Mouse (Mus musculus) gastrocnemius, postnatal 36 days (tissue): ENCODE results near the gene Angptl8. TPM values are rescaled to one million over a fixed set of nuclear protein-coding genes. Genes with fewer than 3 reads are reported as not detected.
"Not testable (repeated sequence)": the region's sequence is repeated elsewhere in the genome, so short reads cannot be mapped to it uniquely, and the experiment has no call there.

Experiments used
- DNase-seq, 2 experiments: peaks; one replicate each; pipeline ENCODE4 v3.0.0; 2022
- intact Hi-C: fragments of 180-260 bp; cut with DNase I; formaldehyde crosslinking; loops from one replicate; pipeline ENCODE4 v1.15.1; 2025
- long read RNA-seq, 2 experiments: library from polyadenylated mRNA; stranded (forward); transcript quantifications; one replicate each; pipeline ENCODE4 v2.0.0; 2021
- total RNA-seq, 2 experiments: library from RNA; stranded (reverse); gene quantifications; 2 replicates each; pipeline ENCODE4 v1.2.3; 2021

Gene Angptl8
- total RNA-seq, result not detected
- long read RNA-seq, experiment 1, result 0 reads
- long read RNA-seq, experiment 2, result 0 reads

GRCm38 (mm10) chr9:21835258-21835912, at the start of gene Angptl8:
TSS of gene Angptl8 (plus strand) at chr9:21835510.
- intact Hi-C loops, result no loop called here
- DNase-seq, result no peak

- intact Hi-C loops, result not testable (repeated sequence)
These were observed 49.0 kb upstream of the Angptl8 start for GRCm38 (mm10) chr9:21786309-21786708.

GRCm38 (mm10) chr9:21786906-21787305, 48.4 kb upstream of the Angptl8 start:
- DNase-seq, result peak; percentile 60
- intact Hi-C loops, result no loop called here

More at GRCm38 (mm10) chr9:21786309-21786708, 49.0 kb upstream of the Angptl8 start:
- not testable (repeated sequence) for DNase-seq

GRCm38 (mm10) chr9:21787654-21788053, 47.7 kb upstream of the Angptl8 start:
- intact Hi-C loops, result no loop called here
- DNase-seq, result no peak

GRCm38 (mm10) chr9:21788234-21788633, 47.1 kb upstream of the Angptl8 start:
- DNase-seq, result no peak

GRCm38 (mm10) chr9:21791861-21792260, 43.4 kb upstream of the Angptl8 start:
- intact Hi-C loops, result no loop called here
- DNase-seq, result peak; percentile 49 to 65

More at GRCm38 (mm10) chr9:21788234-21788633, 47.1 kb upstream of the Angptl8 start:
- intact Hi-C loops, result no loop called here

- peak; percentile 46 to 50 for DNase-seq
- intact Hi-C loops, result no loop called here
These were observed 42.7 kb upstream of the Angptl8 start for GRCm38 (mm10) chr9:21792644-21793043.

- DNase-seq, intact Hi-C loops: not testable (repeated sequence)
These were observed 41.8 kb upstream of the Angptl8 start for GRCm38 (mm10) chr9:21793507-21793906.

GRCm38 (mm10) chr9:21794344-21794834, 40.9 kb upstream of the Angptl8 start:
- intact Hi-C loops, result no loop called here
- DNase-seq, result no peak

- intact Hi-C loops, result no loop called here
- DNase-seq, result no peak
These were observed 40.4 kb upstream of the Angptl8 start for GRCm38 (mm10) chr9:21794925-21795324.

GRCm38 (mm10) chr9:21795579-21795978, 39.7 kb upstream of the Angptl8 start:
- no peak for DNase-seq
- intact Hi-C loops, result no loop called here

- intact Hi-C loops, result no loop called here
- no peak for DNase-seq
These were observed 39.1 kb upstream of the Angptl8 start for GRCm38 (mm10) chr9:21796259-21796658.

- intact Hi-C loops, result no loop called here
- no peak for DNase-seq
These were observed 38.4 kb upstream of the Angptl8 start for GRCm38 (mm10) chr9:21796919-21797318.

GRCm38 (mm10) chr9:21797921-21798344, 37.4 kb upstream of the Angptl8 start:
- intact Hi-C loops, result no loop called here
- DNase-seq, result peak; percentile 76 to 77

GRCm38 (mm10) chr9:21798345-21799009, 36.8 kb upstream of the Angptl8 start, which contains the start of gene Kank2:
TSS of gene Kank2 (minus strand) at chr9:21798744.
- intact Hi-C loops, result no loop called here
- peak; percentile 87 to 92 for DNase-seq

GRCm38 (mm10) chr9:21799010-21799350, 36.3 kb upstream of the Angptl8 start:
- intact Hi-C loops, result no loop called here
- DNase-seq, result no peak

GRCm38 (mm10) chr9:21801121-21801520, 34.2 kb upstream of the Angptl8 start:
- DNase-seq, result no peak
- intact Hi-C loops, result loop anchor here (5.0 kb wide), 2 partner anchors 104 to 199 kb away; no protein-coding TSS in a partner anchor

GRCm38 (mm10) chr9:21801591-21801990, 33.7 kb upstream of the Angptl8 start:
- intact Hi-C loops, result loop anchor here (5.0 kb wide), 2 partner anchors 104 to 199 kb away; no protein-coding TSS in a partner anchor
- no peak for DNase-seq

- intact Hi-C loops, result loop anchor here (1.0 to 5.0 kb wide), 3 partner anchors 53 to 202 kb away; no protein-coding TSS in a partner anchor
- DNase-seq, result peak; percentile 84
These were observed 31.2 kb upstream of the Angptl8 start for GRCm38 (mm10) chr9:21803986-21804644.

GRCm38 (mm10) chr9:21806363-21806762, 28.9 kb upstream of the Angptl8 start:
- intact Hi-C loops, result no loop called here
- no peak for DNase-seq

GRCm38 (mm10) chr9:21806976-21807375, 28.3 kb upstream of the Angptl8 start:
- no peak for DNase-seq
- intact Hi-C loops, result no loop called here
